In the genomic region with DNA sequence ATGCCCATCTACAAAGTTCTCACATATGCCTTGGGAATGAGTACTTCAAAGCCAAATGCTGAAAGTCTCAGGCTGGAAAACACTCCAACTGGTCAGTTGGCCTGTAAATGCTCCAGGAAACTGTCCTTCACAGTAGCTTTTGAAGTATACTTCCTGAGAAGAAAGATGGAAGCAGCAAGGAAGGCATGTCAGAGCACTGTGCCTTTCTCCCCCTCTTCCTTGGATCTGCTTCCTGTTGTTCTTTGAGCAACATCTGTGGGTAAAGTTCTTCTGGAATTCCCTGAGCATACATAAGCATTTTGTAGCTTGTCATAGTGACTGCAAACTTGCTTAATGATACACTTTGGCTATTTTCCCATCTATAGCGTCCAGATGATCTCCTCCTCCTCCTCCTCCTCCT, we compare ENCODE assay signal across 17 mouse cellular contexts. TPM values are rescaled to one million over a fixed set of nuclear protein-coding genes. Genes with fewer than 3 reads are reported as not detected.
A peak's percentile ranks its signal among the peaks of the same experiment; 100 is the strongest.
DNase-seq lines count a peak whose midpoint lies in the region; ATAC-seq lines count a peak whose summit lies in the region.
"Had no signal": no experiment of that assay in that cellular context is flagged by ENCODE, and none has a peak within 500 bp of the region (broad histone marks: within the 10 kb centered on the region; RNA-seq: fewer than 3 reads in every experiment).

No protein-coding gene starts in this region.

- H3K9me3 ChIP-seq in kidney, embryonic 16.5 days (ENCODE audit: low read length), result no peaks in the 10 kb centered on the region
- H3K9me3 ChIP-seq in embryonic facial prominence, embryonic 15.5 days (replicated peaks), result no peaks in the 10 kb centered on the region
- H3K9me3 ChIP-seq: limb, embryonic 10.5 days; liver, embryonic 13.5 days; midbrain, embryonic 15.5 days had no signal

- H3K27me3 ChIP-seq in kidney, embryonic 16.5 days (ENCODE audit: insufficient read depth, low read length), result no peaks in the 10 kb centered on the region
- no peaks in the 10 kb centered on the region for H3K27me3 ChIP-seq in embryonic facial prominence, embryonic 15.5 days
- H3K27me3 ChIP-seq: midbrain, embryonic 15.5 days had no signal

- no peaks in the 10 kb centered on the region for H3K36me3 ChIP-seq in kidney, embryonic 16.5 days (ENCODE audit: insufficient read depth, low read length)
- no peaks in the 10 kb centered on the region for H3K36me3 ChIP-seq in embryonic facial prominence, embryonic 15.5 days
- H3K36me3 ChIP-seq: limb, embryonic 10.5 days; liver, embryonic 13.5 days; midbrain, embryonic 15.5 days had no signal

- H3K4me2 ChIP-seq in kidney, embryonic 16.5 days (replicated peaks; ENCODE audit: low read depth, low read length), result no peak overlapping the region
- H3K4me2 ChIP-seq in embryonic facial prominence, embryonic 15.5 days (replicated peaks), result no peak overlapping the region
- H3K4me2 ChIP-seq: liver, embryonic 13.5 days; midbrain, embryonic 15.5 days had no signal

- WGBS in kidney, embryonic 16.5 days, result 11% methylated on average over 1 of the region's 1 CpGs
- WGBS in embryonic facial prominence, embryonic 15.5 days, result 50% methylated on average over 1 of the region's 1 CpGs

- peak overlapping the region; percentile 81 for H3K27ac ChIP-seq in kidney, embryonic 16.5 days (ENCODE audit: low read length)
- H3K27ac ChIP-seq in embryonic facial prominence, embryonic 15.5 days (replicated peaks), result peak overlapping the region; percentile 28; the same call in 1 of the 2 replicates
- H3K27ac ChIP-seq: limb, embryonic 10.5 days; liver, embryonic 13.5 days; midbrain, embryonic 15.5 days had no signal

- ATAC-seq in kidney, embryonic 16.5 days (ENCODE audit: low FRiP score, low TSS enrichment), result no peak
- ATAC-seq in embryonic facial prominence, embryonic 15.5 days (ENCODE audit: insufficient number of reproducible peaks, low FRiP score, low TSS enrichment, low read depth), result no peak
- ATAC-seq in megakaryocyte, adult 5-6 weeks (ENCODE audit: poor library complexity, severe bottlenecking), result no peak
- ATAC-seq: forebrain, postnatal 0 days; inflammation-experienced regulatory T-cells, adult 6 months; midbrain, embryonic 15.5 days had no signal

- peak; percentile 8 for DNase-seq in heart, adult 8-10 months (ENCODE audit: low spot score)
- DNase-seq in heart, adult 9 months (ENCODE audit: low spot score in 2 of 2), result no peak
- DNase-seq in kidney, adult 9 months, result no peak
- peak; percentile 7 for DNase-seq in 3134 (ENCODE audit: extremely low read depth, insufficient read length, low spot score)
- DNase-seq in thymus, postnatal 14 days, result no peak
- DNase-seq: adrenal gland, adult 2 months; cerebellum, adult 18-20 months; forebrain, postnatal 0 days; liver, embryonic 13.5 days; right cerebral cortex, postnatal 14 days; thymus, adult 18-20 months had no signal

- no peak overlapping the region for H3K4me3 ChIP-seq in kidney, embryonic 16.5 days (ENCODE audit: low read length)
- H3K4me3 ChIP-seq in embryonic facial prominence, embryonic 15.5 days (replicated peaks), result no peak overlapping the region
- H3K4me3 ChIP-seq: limb, embryonic 10.5 days; liver, embryonic 13.5 days; midbrain, embryonic 15.5 days had no signal

- 0 out of 2 replicates have a peak, but pooled peaks cover 9% of the 10 kb centered on the region for H3K4me1 ChIP-seq in kidney, embryonic 16.5 days (ENCODE audit: insufficient read depth, low read length)
- no peaks in the 10 kb centered on the region for H3K4me1 ChIP-seq in embryonic facial prominence, embryonic 15.5 days
- H3K4me1 ChIP-seq: limb, embryonic 10.5 days; liver, embryonic 13.5 days; midbrain, embryonic 15.5 days had no signal

- no peak overlapping the region for H3K9ac ChIP-seq in kidney, embryonic 16.5 days (replicated peaks; ENCODE audit: low read length)
- H3K9ac ChIP-seq in embryonic facial prominence, embryonic 15.5 days, result no peak overlapping the region
- H3K9ac ChIP-seq: forebrain, postnatal 0 days; liver, embryonic 13.5 days; midbrain, embryonic 15.5 days had no signal

RNA-seq across cellular contexts. Expression of gene Lmbr1, which starts 9.4 kb away (rescaled TPM):
- total RNA-seq in heart, adult 8-10 months (2022), result 10 to 100 TPM; 10.7 to 18.2 (median 12.4) TPM
- 11.4 and 13.0 TPM in 2 replicates for polyA plus RNA-seq in kidney, embryonic 16.5 days (2015; fragmentation: Nextera tagmentation; extraction: Ambion mirVana)
- 9.9 and 10.3 TPM in 2 replicates for polyA plus RNA-seq in embryonic facial prominence, embryonic 15.5 days (2015; fragmentation: Nextera tagmentation; extraction: Ambion mirVana)
- total RNA-seq in megakaryocyte, adult 5-6 weeks (2015), result 0.27 and 0.33 TPM in 2 replicates
- total RNA-seq in megakaryocyte, adult 5-6 weeks (2017), result 2.0 and 2.1 TPM in 2 replicates

RNA-seq across cellular contexts. Expression of gene Nom1, which starts 46.9 kb away (rescaled TPM):
- 10 to 100 TPM; 13.4 to 20.9 (median 16.2) TPM for total RNA-seq in heart, adult 8-10 months (2022)
- 25.5 and 29.4 TPM in 2 replicates for polyA plus RNA-seq in kidney, embryonic 16.5 days (2015; fragmentation: Nextera tagmentation; extraction: Ambion mirVana)
- 24.6 and 25.5 TPM in 2 replicates for polyA plus RNA-seq in embryonic facial prominence, embryonic 15.5 days (2015; fragmentation: Nextera tagmentation; extraction: Ambion mirVana)
- 6.8 and 18.6 TPM in 2 replicates for total RNA-seq in megakaryocyte, adult 5-6 weeks (2015)
- 7.0 and 7.8 TPM in 2 replicates for total RNA-seq in megakaryocyte, adult 5-6 weeks (2017)

Comparison
In these comparisons a context has a peak if more than half of its experiments do, and no peak if none do; other contexts are left out.
1. DNase-seq: peak in heart, adult 8-10 months (single experiment) and 3134 (single experiment); none in heart, adult 9 months (0 of 2), kidney, adult 9 months (single experiment) and thymus, postnatal 14 days (single experiment).